Mouse (Mus musculus): ENCODE data around the gene Neurl2. TPM values are rescaled to one million over a fixed set of nuclear protein-coding genes. Genes with fewer than 3 reads are reported as not detected.
"Not testable (repeated sequence)": the region's sequence is repeated elsewhere in the genome, so short reads cannot be mapped to it uniquely, and the experiment has no call there.

The Neurl2 gene
- polyA plus RNA-seq, 1 experiment = 4.7 TPM

GRCm38 (mm10) chr2:164800252-164801004, 32.8 kb downstream of the Neurl2 start:
- WGBS = 47% methylated on average over 13 of the region's 13 CpGs
- peak; percentile 46 for DNase-seq
- no peak overlapping the region for H3K27ac ChIP-seq (ENCODE audit: insufficient read depth, low read depth, low read length)
- no peak overlapping the region for H3K4me3 ChIP-seq (ENCODE audit: insufficient read depth, low read depth, low read length)
- H3K27me3 ChIP-seq (replicated peaks; ENCODE audit: control insufficient read depth, insufficient read depth, low read length) = no peaks in the 10 kb centered on the region
- TF ChIP-seq CTCF (conservative IDR thresholded peaks at IDR 0.05; ENCODE audit: insufficient read depth, insufficient read length, low read depth, low read length) = no peak
- no peak for TF ChIP-seq POLR2A (IDR thresholded peaks at IDR 0.05; ENCODE audit: low read depth, low read length)
- H3K36me3 ChIP-seq (ENCODE audit: control insufficient read depth, insufficient read depth, low read length) = no peaks in the 10 kb centered on the region; the same call in 1 of the 2 replicates
- H3K4me1 ChIP-seq (ENCODE audit: control insufficient read depth, insufficient read depth, low read length) = peaks cover 16% of the 10 kb centered on the region

- WGBS = 67% methylated on average over 6 of the region's 6 CpGs
- DNase-seq = peak; percentile 31
- not testable (repeated sequence) for H3K4me3 ChIP-seq (ENCODE audit: insufficient read depth, low read depth, low read length); H3K27ac ChIP-seq (ENCODE audit: insufficient read depth, low read depth, low read length); H3K36me3 ChIP-seq (ENCODE audit: control insufficient read depth, insufficient read depth, low read length); H3K27me3 ChIP-seq (replicated peaks; ENCODE audit: control insufficient read depth, insufficient read depth, low read length)
- H3K4me1 ChIP-seq (ENCODE audit: control insufficient read depth, insufficient read depth, low read length) = peaks cover 11% of the 10 kb centered on the region
- TF ChIP-seq CTCF (conservative IDR thresholded peaks at IDR 0.05; ENCODE audit: insufficient read depth, insufficient read length, low read depth, low read length) = 0 out of 2 replicates have a peak, but pooled peaks have one; percentile 8
Measured at GRCm38 (mm10) chr2:164798554-164798953, 34.7 kb downstream of the Neurl2 start.

- Histone ChIP-seq H3K27ac (ENCODE audit: insufficient read depth, low read depth, low read length) (no peak overlapping the region), H3K4me3 (ENCODE audit: insufficient read depth, low read depth, low read length) (no peak overlapping the region), H3K4me1 (ENCODE audit: control insufficient read depth, insufficient read depth, low read length) (peaks cover 3% of the 10 kb centered on the region; the same call in 1 of the 2 replicates), H3K36me3 (ENCODE audit: control insufficient read depth, insufficient read depth, low read length) (peaks cover 2% of the 10 kb centered on the region; the same call in 1 of the 2 replicates), H3K27me3 (replicated peaks; ENCODE audit: control insufficient read depth, insufficient read depth, low read length) (no peaks in the 10 kb centered on the region)
- no peak for DNase-seq
- no peak for TF ChIP-seq CTCF (conservative IDR thresholded peaks at IDR 0.05; ENCODE audit: insufficient read depth, insufficient read length, low read depth, low read length)
- no peak for TF ChIP-seq POLR2A (IDR thresholded peaks at IDR 0.05; ENCODE audit: low read depth, low read length)
- WGBS = 74% methylated on average over 4 of the region's 4 CpGs
Measured at GRCm38 (mm10) chr2:164795868-164796267, 37.4 kb downstream of the Neurl2 start.

GRCm38 (mm10) chr2:164794293-164794692, 39.0 kb downstream of the Neurl2 start:
- Histone ChIP-seq H3K36me3 (ENCODE audit: control insufficient read depth, insufficient read depth, low read length) (peaks cover 2% of the 10 kb centered on the region; the same call in 1 of the 2 replicates), H3K27me3 (replicated peaks; ENCODE audit: control insufficient read depth, insufficient read depth, low read length) (no peaks in the 10 kb centered on the region), H3K4me3 (ENCODE audit: insufficient read depth, low read depth, low read length) (no peak overlapping the region), H3K4me1 (ENCODE audit: control insufficient read depth, insufficient read depth, low read length) (no peaks in the 10 kb centered on the region), H3K27ac (ENCODE audit: insufficient read depth, low read depth, low read length) (no peak overlapping the region)
- peak; percentile 93 for DNase-seq
- WGBS = 17% methylated on average over 5 of the region's 5 CpGs
- no peak for TF ChIP-seq POLR2A (IDR thresholded peaks at IDR 0.05; ENCODE audit: low read depth, low read length)
- TF ChIP-seq CTCF (conservative IDR thresholded peaks at IDR 0.05; ENCODE audit: insufficient read depth, insufficient read length, low read depth, low read length) = peak; percentile 86

- WGBS = 93% methylated on average over 2 of the region's 2 CpGs
- H3K36me3 ChIP-seq (ENCODE audit: control insufficient read depth, insufficient read depth, low read length) = peaks cover 2% of the 10 kb centered on the region; the same call in 1 of the 2 replicates
- DNase-seq = no peak
- no peak overlapping the region for H3K27ac ChIP-seq (ENCODE audit: insufficient read depth, low read depth, low read length)
- H3K4me3 ChIP-seq (ENCODE audit: insufficient read depth, low read depth, low read length) = no peak overlapping the region
- H3K27me3 ChIP-seq (replicated peaks; ENCODE audit: control insufficient read depth, insufficient read depth, low read length) = no peaks in the 10 kb centered on the region
- no peak for TF ChIP-seq POLR2A (IDR thresholded peaks at IDR 0.05; ENCODE audit: low read depth, low read length)
- no peak for TF ChIP-seq CTCF (conservative IDR thresholded peaks at IDR 0.05; ENCODE audit: insufficient read depth, insufficient read length, low read depth, low read length)
- H3K4me1 ChIP-seq (ENCODE audit: control insufficient read depth, insufficient read depth, low read length) = no peaks in the 10 kb centered on the region
Measured at GRCm38 (mm10) chr2:164793772-164794171, 39.5 kb downstream of the Neurl2 start.

GRCm38 (mm10) chr2:164793236-164793635, 40.0 kb downstream of the Neurl2 start:
- H3K4me1 ChIP-seq (ENCODE audit: control insufficient read depth, insufficient read depth, low read length) = no peaks in the 10 kb centered on the region
- TF ChIP-seq CTCF (conservative IDR thresholded peaks at IDR 0.05; ENCODE audit: insufficient read depth, insufficient read length, low read depth, low read length) = peak; percentile 73
- no peak for TF ChIP-seq POLR2A (IDR thresholded peaks at IDR 0.05; ENCODE audit: low read depth, low read length)
- DNase-seq = peak; percentile 73
- no peak overlapping the region for H3K4me3 ChIP-seq (ENCODE audit: insufficient read depth, low read depth, low read length)
- H3K27me3 ChIP-seq (replicated peaks; ENCODE audit: control insufficient read depth, insufficient read depth, low read length) = no peaks in the 10 kb centered on the region
- 44% methylated on average over 3 of the region's 3 CpGs for WGBS
- H3K27ac ChIP-seq (ENCODE audit: insufficient read depth, low read depth, low read length) = no peak overlapping the region
- peaks cover 2% of the 10 kb centered on the region; the same call in 1 of the 2 replicates for H3K36me3 ChIP-seq (ENCODE audit: control insufficient read depth, insufficient read depth, low read length)

- DNase-seq = no peak
- peaks cover 2% of the 10 kb centered on the region; the same call in 1 of the 2 replicates for H3K36me3 ChIP-seq (ENCODE audit: control insufficient read depth, insufficient read depth, low read length)
- no peaks in the 10 kb centered on the region for H3K27me3 ChIP-seq (replicated peaks; ENCODE audit: control insufficient read depth, insufficient read depth, low read length)
- TF ChIP-seq POLR2A (IDR thresholded peaks at IDR 0.05; ENCODE audit: low read depth, low read length) (no peak), CTCF (conservative IDR thresholded peaks at IDR 0.05; ENCODE audit: insufficient read depth, insufficient read length, low read depth, low read length) (no peak)
- H3K4me1 ChIP-seq (ENCODE audit: control insufficient read depth, insufficient read depth, low read length) = no peaks in the 10 kb centered on the region
- no peak overlapping the region for H3K4me3 ChIP-seq (ENCODE audit: insufficient read depth, low read depth, low read length)
- H3K27ac ChIP-seq (ENCODE audit: insufficient read depth, low read depth, low read length) = no peak overlapping the region
- 80% methylated on average over 12 of the region's 12 CpGs for WGBS
Measured at GRCm38 (mm10) chr2:164792400-164793190, 40.7 kb downstream of the Neurl2 start.

All from kidney, adult 2 months (tissue).